Mouse (Mus musculus) induced T-regulatory cell, adult 2 months (primary cell): ENCODE measurements around the gene Fgd2.
A peak's percentile ranks its signal among the peaks of the same experiment; 100 is the strongest.

Experiments used
- DNase-seq: peaks from one replicate; pipeline ENCODE4 v3.0.0-alpha.2; 2012; ENCODE audit warnings: low read depth

Gene Fgd2

GRCm38 (mm10) chr17:29425345-29425744 lies 64.6 kb downstream of the Fgd2 start:
- DNase-seq, result no peak

- peak; percentile 67 for DNase-seq
Measured at GRCm38 (mm10) chr17:29428213-29428612, 67.5 kb downstream of the Fgd2 start.

GRCm38 (mm10) chr17:29428826-29429225 lies 68.1 kb downstream of the Fgd2 start:
- peak; percentile 93 for DNase-seq
